Mouse (Mus musculus) CH12.LX (cell line): ENCODE measurements around the gene Slc9a8. TPM values are rescaled to one million over a fixed set of nuclear protein-coding genes. Genes with fewer than 3 reads are reported as not detected.

Source experiments
- DNase-seq: peaks from one replicate; pipeline ENCODE4 v3.0.0-alpha.2; 2013; ENCODE audit errors: extremely low read depth
- H3K27ac ChIP-seq: 2 replicates; pipeline ENCODE4 v1.5.1; 2012; ENCODE audit warnings: low read depth, mild to moderate bottlenecking, control low read depth, moderate library complexity; ENCODE audit not compliant: insufficient read depth
- H3K27me3 ChIP-seq: replicated peaks from 2 replicates; pipeline ENCODE3; 2012; ENCODE audit warnings: inconsistent platforms
- H3K36me3 ChIP-seq, 2 experiments: replicated peaks in 1 of 2; 2 replicates each; pipeline versions ENCODE3 to v1.6.1; 2012; ENCODE audit warnings: inconsistent platforms in 1 of 2, low read length in 1 of 2, mild to moderate bottlenecking in 1 of 2, mixed read lengths in 1 of 2, moderate library complexity in 1 of 2; ENCODE audit not compliant: control insufficient read depth in 1 of 2, insufficient read depth in 1 of 2
- H3K4me1 ChIP-seq, 2 experiments: 2 replicates each; pipeline ENCODE4 v1.6.1; 2012; ENCODE audit warnings: inconsistent platforms in 1 of 2, moderate library complexity in 1 of 2; ENCODE audit not compliant: insufficient read depth in 2 of 2, control insufficient read depth in 1 of 2
- H3K4me2 ChIP-seq: 2 replicates; pipeline ENCODE4 v1.6.1; 2012; ENCODE audit warnings: low read depth, mild to moderate bottlenecking, control low read depth; ENCODE audit not compliant: poor library complexity, insufficient read depth, severe bottlenecking
- H3K4me3 ChIP-seq, 3 experiments: fragments of 150-350 bp in 1 of 3; sonication (generic) in 1 of 3; replicated peaks in 1 of 3; 2 replicates each; pipeline versions ENCODE3 to v1.5.1; 2011 to 2012; ENCODE audit warnings: low read depth in 2 of 3, low read length in 2 of 3, mild to moderate bottlenecking in 2 of 3, moderate library complexity in 2 of 3, control low read depth in 1 of 3, improper control_type of control experiment in 1 of 3, inconsistent platforms in 1 of 3, mixed read lengths in 1 of 3; ENCODE audit not compliant: poor library complexity in 1 of 3
- H3K79me2 ChIP-seq: replicated peaks from 2 replicates; pipeline ENCODE4 v1.6.1; 2012; ENCODE audit warnings: mild to moderate bottlenecking, moderate library complexity; ENCODE audit not compliant: control insufficient read depth, poor library complexity, insufficient read depth, severe bottlenecking; ENCODE audit errors: extremely low read depth
- H3K9ac ChIP-seq: 2 replicates; pipeline ENCODE4 v1.6.1; 2012; ENCODE audit warnings: low read depth, mild to moderate bottlenecking, control low read depth, moderate library complexity; ENCODE audit not compliant: insufficient read depth
- H3K9me3 ChIP-seq: replicated peaks from 2 replicates; pipeline ENCODE3; 2012; ENCODE audit warnings: low read length, inconsistent platforms, mixed read lengths
- BHLHE40 ChIP-seq: IDR thresholded peaks from 2 replicates; pipeline ENCODE4 v1.6.1; 2011; ENCODE audit warnings: mild to moderate bottlenecking, low read depth, low read length, improper control_type of control experiment
- CHD2 ChIP-seq: IDR thresholded peaks from 2 replicates; pipeline ENCODE4 v1.6.1; 2011; ENCODE audit warnings: low read length, improper control_type of control experiment
- CTCF ChIP-seq, 2 experiments: IDR thresholded peaks in 1 of 2; conservative IDR thresholded peaks in 1 of 2; 2 replicates each; pipeline ENCODE4 v1.5.1; 2011 to 2012; ENCODE audit warnings: low read depth in 2 of 2, low read length in 2 of 2, improper control_type of control experiment in 1 of 2, inconsistent platforms in 1 of 2, mild to moderate bottlenecking in 1 of 2, moderate library complexity in 1 of 2
- EP300 ChIP-seq: IDR thresholded peaks from 2 replicates; pipeline ENCODE4 v1.6.1; 2011; ENCODE audit warnings: low read length, improper control_type of control experiment
- JUN ChIP-seq: IDR thresholded peaks from 2 replicates; pipeline ENCODE4 v1.6.1; 2011; ENCODE audit warnings: low read depth, mild to moderate bottlenecking, low read length, improper control_type of control experiment, moderate library complexity; ENCODE audit not compliant: insufficient read depth
- MAFK ChIP-seq: IDR thresholded peaks from 2 replicates; pipeline ENCODE4 v1.6.1; 2011; ENCODE audit warnings: low read length, improper control_type of control experiment; ENCODE audit not compliant: insufficient replicate concordance
- MXI1 ChIP-seq: IDR thresholded peaks from 2 replicates; pipeline ENCODE4 v1.6.1; 2011; ENCODE audit warnings: mild to moderate bottlenecking, low read depth, low read length, improper control_type of control experiment
- POLR2AphosphoS2 ChIP-seq: IDR thresholded peaks from 2 replicates; pipeline ENCODE4 v1.6.1; 2011; ENCODE audit warnings: low read depth, low read length, improper control_type of control experiment
- SMC3 ChIP-seq: IDR thresholded peaks from 2 replicates; pipeline ENCODE4 v1.6.1; 2011; ENCODE audit warnings: low read depth, low read length, improper control_type of control experiment
- TCF12 ChIP-seq: IDR thresholded peaks from 2 replicates; pipeline ENCODE4 v1.6.1; 2014; ENCODE audit warnings: low read depth, mild to moderate bottlenecking, inconsistent platforms, low read length, improper control_type of control experiment
- UBTF ChIP-seq: IDR thresholded peaks from 2 replicates; pipeline ENCODE4 v1.6.1; 2012; ENCODE audit warnings: low read depth, mild to moderate bottlenecking, inconsistent platforms, low read length, improper control_type of control experiment, moderate library complexity
- USF2 ChIP-seq: conservative IDR thresholded peaks from 2 replicates; pipeline ENCODE4 v1.6.1; 2011; ENCODE audit warnings: low read depth, low read length, improper control_type of control experiment
- ZKSCAN1 ChIP-seq: IDR thresholded peaks from 2 replicates; pipeline ENCODE4 v1.6.1; 2012; ENCODE audit warnings: low read depth, inconsistent platforms, low read length, improper control_type of control experiment, borderline replicate concordance
- dilution Hi-C: fragments of 300-500 bp; cut with MboI; formaldehyde crosslinking; loops from 2 replicates; pipeline ENCODE4 v1.14.3; 2020; ENCODE audit warnings: low sequenced_read_pairs; ENCODE audit not compliant: extremely low pct_unique_long_range_greater_than_20kb, extremely low pct_ligation_motif_present
- in situ Hi-C: fragments of 300-500 bp; cut with MboI; formaldehyde crosslinking; loops from 3 replicates; pipeline ENCODE4 v1.14.3; 2019; ENCODE audit warnings: low sequenced_read_pairs, low pct_ligation_motif_present, low pct_unique_long_range_greater_than_20kb, mixed read lengths
- polyA plus RNA-seq: library from polyadenylated mRNA; unstranded; fragments of >175 nt; gene quantifications from 2 replicates; pipeline ENCODE4 v1.2.1, GENCODE M21; 2012; ENCODE audit warnings: low read depth; ENCODE audit not compliant: insufficient read length
- total RNA-seq, 2 experiments: library from RNA; depleted of rRNA; stranded (reverse); fragments of 300-350 nt in 1 of 2; fragments of >200 nt in 1 of 2; gene quantifications; 2 replicates each; pipeline ENCODE4 v1.2.3; 2012 to 2014

Gene Slc9a8
- total and polyA plus RNA-seq, 3 experiments = 14.5 to 26.0 (median 25.0) TPM

GRCm38 (mm10) chr2:167449331-167450275 lies 28.1 kb downstream of the Slc9a8 start:
- Histone ChIP-seq H3K4me3 (no peak overlapping the region), H3K27me3 (no peaks in the 10 kb centered on the region), H3K4me1 (peaks cover 19 to 42% of the 10 kb centered on the region in 2 experiments), H3K79me2 (no peaks in the 10 kb centered on the region), H3K9me3 (no peaks in the 10 kb centered on the region), H3K27ac (no peak overlapping the region), H3K4me2 (no peak overlapping the region), H3K9ac (no peak overlapping the region), H3K36me3 (peaks cover 66 to 81% of the 10 kb centered on the region in 2 experiments)
- dilution Hi-C loops (no loop called here), in situ Hi-C loops (no loop called here)
- TF ChIP-seq JUN = no peak
- no peak for TF ChIP-seq EP300
- no peak for TF ChIP-seq TCF12
- no peak for TF ChIP-seq USF2
- TF ChIP-seq CHD2 = no peak
- no peak for TF ChIP-seq POLR2AphosphoS2
- TF ChIP-seq BHLHE40 = no peak
- no peak for TF ChIP-seq UBTF
- TF ChIP-seq ZKSCAN1 = no peak
- no peak for TF ChIP-seq MXI1
- DNase-seq = no peak

GRCm38 (mm10) chr2:167450647-167451046 lies 29.1 kb downstream of the Slc9a8 start:
- no peak for DNase-seq
- dilution Hi-C loops = no loop called here
- Histone ChIP-seq H3K4me2 (no peak overlapping the region), H3K9me3 (no peaks in the 10 kb centered on the region), H3K9ac (no peak overlapping the region), H3K27ac (no peak overlapping the region), H3K4me1 (peaks cover 10 to 32% of the 10 kb centered on the region in 2 experiments)
- no peak for TF ChIP-seq MAFK
- TF ChIP-seq CTCF (conservative IDR thresholded peaks at IDR 0.05 in 1 of 2, IDR thresholded peaks at IDR 0.05 in 1 of 2; ENCODE audit: low read depth in 2 of 2, low read length in 2 of 2) = peak in 1 of 2 experiments; percentile 29; a peak in 2 of 4 replicates
- peak; percentile 33 for TF ChIP-seq SMC3
- TF ChIP-seq, all 38 proteins: peak for 2
- no peaks in the 10 kb centered on the region for H3K79me2 ChIP-seq
- no peaks in the 10 kb centered on the region for H3K27me3 ChIP-seq
- H3K36me3 ChIP-seq = peaks cover 71 to 80% of the 10 kb centered on the region in 2 experiments
- in situ Hi-C loops = no loop called here
- H3K4me3 ChIP-seq = no peak overlapping the region
